Mouse (Mus musculus) E14TG2a.4 (cell line): Measurements from ENCODE around the gene Zfp607b.

Experiments
- CTCF ChIP-seq: conservative IDR thresholded peaks from 2 replicates; pipeline ENCODE4 v1.5.1; 2014; ENCODE audit warnings: low read length
- NANOG ChIP-seq: IDR thresholded peaks from 2 replicates; pipeline ENCODE4 v1.6.1; 2014; ENCODE audit warnings: borderline replicate concordance, low read length, mixed read lengths
- POU5F1 ChIP-seq: IDR thresholded peaks from 2 replicates; pipeline ENCODE4 v1.6.1; 2014; ENCODE audit warnings: low read length, borderline replicate concordance

- TF ChIP-seq CTCF, result no peak
- TF ChIP-seq NANOG, result no peak
- no peak for TF ChIP-seq POU5F1
Observed at GRCm38 (mm10) chr7:27683218-27683617, 5.9 kb upstream of the Zfp607b start.
